Mouse (Mus musculus): ENCODE measurements at regions not wholly inside any gene's neighbourhood (a gene's known extent, or its start where the extent isn't known, plus 50 kb on each side); places are given as distances from the start of the nearest gene placed in this dataset.
A peak's percentile ranks its signal among the peaks of the same experiment; 100 is the strongest.

GRCm38 (mm10) chr12:17481687-17482086 lies 62.9 kb upstream of the Odc1 start:
- DNase-seq, result peak; percentile 1

DNA sequence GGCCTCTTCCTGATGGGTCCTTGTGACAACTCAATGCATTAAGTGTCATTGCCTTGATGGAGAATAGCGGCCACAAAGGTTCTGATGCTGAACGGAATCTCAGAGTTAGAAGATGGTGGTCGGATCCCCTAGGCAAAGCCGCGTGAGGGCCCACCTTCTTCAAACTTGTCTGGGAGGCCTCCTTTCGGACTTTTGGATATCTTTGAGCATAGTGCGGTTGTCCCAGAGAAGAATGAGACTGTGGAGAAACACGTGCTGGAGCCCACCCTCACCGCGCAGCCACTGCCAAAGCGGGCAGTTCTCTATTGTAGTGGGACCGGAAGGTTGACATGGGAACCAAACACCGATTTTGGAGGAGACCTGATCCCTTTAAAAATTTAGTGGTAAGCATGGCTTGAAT lies 62.4 kb upstream of the Odc1 start:
- peak; percentile 2 for DNase-seq

- peak; percentile 65 for DNase-seq
These were observed 60.1 kb upstream of the Odc1 start for GRCm38 (mm10) chr12:17484448-17484847.

GRCm38 (mm10) chr12:17486062-17486770 lies 58.4 kb upstream of the Odc1 start:
- DNase-seq, result no peak

- DNase-seq, result peak; percentile 6
These were observed 57.3 kb upstream of the Odc1 start for GRCm38 (mm10) chr12:17487336-17487735.

GRCm38 (mm10) chr12:17488203-17488602 lies 56.4 kb upstream of the Odc1 start:
- DNase-seq, result peak; percentile 2

DNA sequence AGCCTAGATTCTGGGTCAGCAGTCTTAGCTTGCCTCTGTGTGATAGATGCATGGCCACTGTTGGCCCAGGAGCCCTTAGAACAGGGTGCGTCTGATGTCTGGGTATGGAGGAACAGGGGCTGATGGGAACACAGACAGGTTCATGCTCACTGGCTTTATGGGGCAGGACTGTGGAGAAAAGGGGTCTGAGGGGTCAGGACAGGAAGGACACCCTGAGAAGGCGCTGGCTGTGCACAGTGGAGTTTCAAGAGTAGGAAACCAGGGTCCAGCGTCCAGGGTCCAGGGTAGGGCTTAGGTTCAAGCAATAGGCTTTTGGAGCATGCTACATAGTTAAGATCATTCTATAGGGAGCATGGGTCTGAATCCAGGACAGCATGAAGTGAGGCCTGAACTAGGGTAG lies 54.6 kb upstream of the Odc1 start:
- peak; percentile 2 for DNase-seq

DNA sequence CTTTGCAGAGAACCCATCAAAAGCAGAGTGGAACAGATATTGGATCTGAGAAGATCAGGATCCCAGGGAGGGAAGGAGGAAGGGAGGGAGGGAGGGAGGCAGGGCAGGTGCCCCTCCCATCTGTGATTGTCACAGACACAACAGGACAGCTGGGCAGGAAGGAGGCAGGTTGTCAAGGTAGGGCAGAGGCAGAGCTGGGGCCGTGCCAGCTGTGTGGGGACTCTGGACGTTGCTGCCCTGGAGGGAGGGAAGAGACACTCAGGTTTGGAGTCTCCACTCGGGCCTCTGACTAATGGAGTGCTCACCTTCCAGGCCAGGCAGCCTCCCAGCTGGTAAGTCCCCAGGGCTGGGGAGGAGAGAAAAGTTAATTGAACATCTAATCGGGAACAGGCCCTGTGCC lies 52.0 kb upstream of the Odc1 start:
- peak; percentile 4 for DNase-seq

- no peak for DNase-seq
These were observed 51.5 kb upstream of the Odc1 start for GRCm38 (mm10) chr12:17493053-17493452.

DNA sequence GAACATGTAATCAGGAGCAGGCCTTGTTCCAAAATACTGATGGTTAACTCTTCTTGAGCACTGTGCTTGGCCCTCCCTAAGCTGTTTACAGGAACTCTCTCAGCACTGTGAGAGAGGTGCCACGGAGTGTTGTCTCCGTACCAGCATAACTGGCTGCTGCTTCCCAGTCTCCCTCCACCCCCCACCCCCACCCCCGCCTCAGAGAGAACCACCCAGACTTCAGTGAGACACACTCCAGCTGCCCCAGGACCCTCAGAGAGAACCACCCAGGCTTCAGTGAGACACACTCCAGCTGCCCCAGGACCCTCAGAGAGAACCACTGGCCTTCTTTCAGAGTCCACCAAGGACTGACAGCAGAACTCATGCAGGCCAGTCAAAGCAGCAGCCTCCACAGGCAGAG lies 50.8 kb upstream of the Odc1 start:
- DNase-seq, result peak; percentile 4

All from heart, postnatal 4 days (tissue).